Mouse (Mus musculus): Measurements from ENCODE around the gene Pusl1.
A peak's percentile ranks its signal among the peaks of the same experiment; 100 is the strongest.

Pusl1 gene

GRCm38 (mm10) chr4:155886330-155886729 lies 5.3 kb downstream of the Pusl1 start:
- DNase-seq (ENCODE audit: low read depth, low spot score), result no peak

- no peak for DNase-seq (ENCODE audit: low read depth, low spot score)
Observed at GRCm38 (mm10) chr4:155883587-155883986, 8.0 kb downstream of the Pusl1 start.

- DNase-seq (ENCODE audit: low read depth, low spot score), result no peak
Observed at GRCm38 (mm10) chr4:155871404-155871803, 20.2 kb downstream of the Pusl1 start.

- DNase-seq (ENCODE audit: low read depth, low spot score), result peak; percentile 93
Observed at GRCm38 (mm10) chr4:155869317-155870033, 22.1 kb downstream of the Pusl1 start, which contains the start of the genes Cptp and Ints11. Cptp (minus strand) TSS chr4:155869440. Ints11 (plus strand) TSS chr4:155869546.

DNA sequence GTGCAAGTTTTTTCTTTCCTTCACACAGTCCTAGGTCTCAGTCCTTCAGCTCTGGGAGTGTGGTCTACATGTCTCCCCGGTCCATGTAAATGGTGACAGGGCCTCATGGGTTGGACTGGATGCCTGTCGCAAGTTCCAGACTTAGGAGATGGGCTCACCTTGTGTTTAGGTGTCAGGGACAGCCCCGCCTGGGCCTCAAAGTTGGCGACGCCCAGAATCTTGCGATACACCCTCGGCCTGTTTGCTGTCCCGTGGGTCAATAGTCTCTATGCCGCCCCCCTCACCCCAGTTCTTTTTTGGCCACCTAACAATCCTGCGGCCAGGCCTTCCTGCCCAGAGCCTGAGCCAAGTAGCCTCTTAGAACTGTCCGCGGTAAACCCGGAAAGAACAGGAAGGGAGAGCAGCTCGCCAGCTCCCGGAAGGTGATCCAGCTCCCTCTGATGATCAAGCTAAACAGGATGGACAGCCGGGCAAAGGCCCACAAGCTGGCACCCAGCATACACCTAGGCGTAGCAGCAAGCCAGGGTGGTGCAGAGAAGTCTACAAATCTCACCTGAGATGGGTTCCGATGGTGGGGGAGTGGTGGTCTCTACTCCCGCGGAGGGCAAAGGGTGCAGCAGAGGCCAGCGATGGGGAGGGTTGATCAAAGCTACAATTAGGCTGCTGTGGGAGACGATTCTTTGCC lies 22.8 kb downstream of the Pusl1 start:
- DNase-seq (ENCODE audit: low read depth, low spot score), result no peak

- DNase-seq (ENCODE audit: low read depth, low spot score), result no peak
Observed at GRCm38 (mm10) chr4:155863001-155863400, 28.6 kb downstream of the Pusl1 start, which contains the start of gene Tas1r3. Tas1r3 (minus strand) TSS chr4:155863362.

DNA sequence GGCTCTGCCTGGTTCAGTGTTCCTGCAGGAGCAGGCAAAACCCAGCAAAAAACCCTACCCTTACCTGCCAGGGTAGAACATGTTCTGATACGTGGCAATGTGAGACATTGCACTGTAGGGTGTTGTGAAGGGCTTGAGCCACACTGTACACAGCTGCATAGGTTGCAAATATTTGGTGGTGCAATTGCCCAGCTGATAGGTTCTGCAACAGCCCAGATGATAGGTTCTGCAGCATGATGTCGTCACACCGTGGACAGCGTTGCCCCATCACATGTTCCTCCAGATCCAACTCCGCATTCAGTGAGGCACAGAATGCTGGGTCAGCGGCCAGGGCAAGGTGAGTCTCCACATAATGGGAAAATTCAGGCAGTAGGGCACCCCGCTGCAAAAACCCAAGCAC lies 29.8 kb downstream of the Pusl1 start:
- no peak for DNase-seq (ENCODE audit: low read depth, low spot score)

DNA sequence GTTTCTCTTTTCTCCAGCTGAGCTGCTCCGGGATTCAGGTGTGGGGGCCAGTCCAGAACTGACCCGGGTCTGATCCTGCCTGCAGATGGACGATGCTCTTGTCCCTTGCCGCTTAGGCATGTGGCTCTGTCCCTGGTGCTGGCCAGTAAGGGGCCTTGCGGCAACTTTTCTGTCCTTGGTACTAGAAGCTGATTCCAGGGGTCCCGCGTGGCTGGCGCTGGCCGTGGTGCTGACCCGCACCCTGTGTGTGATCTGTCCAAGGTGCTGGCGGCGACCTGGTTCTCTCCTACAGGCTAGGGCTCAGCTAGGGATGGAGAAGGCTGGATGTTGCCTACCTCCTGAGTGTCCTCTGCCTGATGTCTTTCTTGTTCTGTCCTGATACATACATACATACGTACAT lies 32.3 kb downstream of the Pusl1 start:
- peak; percentile 60 for DNase-seq (ENCODE audit: low read depth, low spot score)

- no peak for DNase-seq (ENCODE audit: low read depth, low spot score)
Observed at GRCm38 (mm10) chr4:155856881-155857280, 34.7 kb downstream of the Pusl1 start.

- DNase-seq (ENCODE audit: low read depth, low spot score), result no peak
Observed at GRCm38 (mm10) chr4:155856071-155856470, 35.5 kb downstream of the Pusl1 start.

- no peak for DNase-seq (ENCODE audit: low read depth, low spot score)
Observed at GRCm38 (mm10) chr4:155854991-155855390, 36.6 kb downstream of the Pusl1 start.

DNA sequence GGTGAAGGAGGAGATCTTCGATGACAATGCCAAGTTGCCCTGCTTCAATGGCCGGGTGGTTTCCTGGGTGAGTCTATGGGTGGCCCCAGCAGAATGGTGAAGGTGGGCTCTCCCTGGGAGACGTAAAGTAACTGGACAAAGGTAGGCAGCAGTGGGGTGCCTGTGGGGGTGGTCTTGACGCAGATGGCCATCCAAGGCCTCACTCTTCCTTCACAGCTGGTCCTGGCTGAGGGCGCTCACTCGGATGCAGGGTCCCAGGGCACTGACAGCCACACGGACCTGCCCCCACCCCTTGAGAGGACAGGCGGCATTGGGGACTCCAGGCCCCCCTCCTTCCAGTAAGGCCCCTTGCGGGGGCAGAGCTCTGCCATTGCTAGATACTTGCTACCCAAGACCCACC lies 38.2 kb downstream of the Pusl1 start:
- DNase-seq (ENCODE audit: low read depth, low spot score), result no peak

DNA sequence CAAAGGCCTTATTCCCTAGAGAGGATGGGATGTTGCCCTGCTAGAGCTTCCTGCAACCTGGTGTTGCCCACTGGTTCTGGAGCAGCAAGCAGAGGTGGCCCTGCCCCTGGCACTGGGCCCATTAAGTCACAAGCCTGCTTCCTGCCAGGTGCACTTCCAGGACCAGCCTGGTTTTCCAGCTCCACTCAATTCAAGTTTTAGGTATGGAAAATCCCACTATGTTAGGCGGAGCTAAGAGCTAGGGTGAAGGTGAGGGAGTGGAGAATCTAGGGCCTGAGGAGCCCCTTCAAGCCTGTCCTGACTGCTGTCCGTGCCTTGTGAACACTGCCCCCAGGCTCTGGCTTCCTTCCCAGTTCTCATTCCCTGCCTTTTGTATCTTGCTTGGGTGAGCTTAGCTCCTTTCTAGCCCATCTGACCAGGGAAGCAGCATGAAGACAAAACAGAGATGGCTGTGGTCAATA lies 39.6 kb downstream of the Pusl1 start:
- DNase-seq (ENCODE audit: low read depth, low spot score), result no peak

GRCm38 (mm10) chr4:155851368-155851767 lies 40.2 kb downstream of the Pusl1 start:
- DNase-seq (ENCODE audit: low read depth, low spot score), result no peak

DNA sequence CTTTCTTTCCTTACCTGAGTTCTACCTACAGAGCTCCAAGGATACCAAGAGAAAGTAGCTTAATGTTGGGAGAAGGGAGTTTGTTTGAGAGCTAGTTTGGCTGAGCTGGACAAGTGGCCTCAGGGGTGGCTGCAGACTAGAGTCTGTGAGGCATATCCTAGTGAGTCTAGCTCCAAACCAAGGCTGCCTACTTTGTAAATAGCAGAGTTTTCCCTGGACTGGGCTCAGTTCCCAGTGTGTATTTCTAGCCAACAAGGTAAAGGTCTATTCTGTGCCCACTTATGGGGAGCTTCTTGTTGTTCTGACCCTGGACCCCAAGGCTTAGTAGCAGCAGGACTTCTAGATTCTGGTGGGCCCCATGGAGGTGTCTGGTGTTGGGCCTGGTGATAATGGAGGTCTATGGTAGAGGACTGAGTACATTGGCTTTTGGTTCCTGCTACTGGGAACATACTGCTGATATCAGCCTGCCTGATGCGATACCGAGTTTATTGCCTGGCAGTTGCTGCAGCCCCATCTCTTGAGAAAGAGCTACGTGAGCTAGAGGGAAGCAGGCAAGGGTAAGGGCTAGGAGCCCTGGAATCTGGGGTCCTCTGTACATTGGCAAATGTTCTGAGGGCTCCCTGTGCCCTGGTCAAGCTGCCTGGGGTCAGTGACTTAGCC lies 41.7 kb downstream of the Pusl1 start:
- no peak for DNase-seq (ENCODE audit: low read depth, low spot score)

DNA sequence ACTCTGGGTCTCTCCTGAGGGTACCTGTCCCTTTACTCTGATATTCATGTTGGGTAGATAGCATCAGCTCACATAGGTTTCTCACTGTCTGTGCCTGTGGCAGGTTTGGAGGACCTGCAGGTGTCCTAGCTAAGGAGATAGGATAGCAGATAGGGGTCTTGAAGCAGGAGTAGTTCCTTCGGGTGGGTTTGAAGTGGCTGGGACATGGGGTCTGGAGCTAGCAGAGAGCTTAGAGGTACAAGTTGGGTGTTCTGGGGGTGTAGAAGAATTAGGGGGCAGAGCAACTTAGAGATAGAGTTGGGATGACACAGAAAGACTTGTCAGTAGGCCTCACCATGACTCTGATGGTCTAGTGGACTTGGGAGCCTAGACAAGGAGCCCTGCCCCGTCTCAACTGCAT lies 42.2 kb downstream of the Pusl1 start:
- DNase-seq (ENCODE audit: low read depth, low spot score), result no peak

GRCm38 (mm10) chr4:155848434-155849095 lies 43.0 kb downstream of the Pusl1 start:
- DNase-seq (ENCODE audit: low read depth, low spot score), result no peak

- no peak for DNase-seq (ENCODE audit: low read depth, low spot score)
Observed at GRCm38 (mm10) chr4:155847591-155848352, 43.8 kb downstream of the Pusl1 start.

DNA sequence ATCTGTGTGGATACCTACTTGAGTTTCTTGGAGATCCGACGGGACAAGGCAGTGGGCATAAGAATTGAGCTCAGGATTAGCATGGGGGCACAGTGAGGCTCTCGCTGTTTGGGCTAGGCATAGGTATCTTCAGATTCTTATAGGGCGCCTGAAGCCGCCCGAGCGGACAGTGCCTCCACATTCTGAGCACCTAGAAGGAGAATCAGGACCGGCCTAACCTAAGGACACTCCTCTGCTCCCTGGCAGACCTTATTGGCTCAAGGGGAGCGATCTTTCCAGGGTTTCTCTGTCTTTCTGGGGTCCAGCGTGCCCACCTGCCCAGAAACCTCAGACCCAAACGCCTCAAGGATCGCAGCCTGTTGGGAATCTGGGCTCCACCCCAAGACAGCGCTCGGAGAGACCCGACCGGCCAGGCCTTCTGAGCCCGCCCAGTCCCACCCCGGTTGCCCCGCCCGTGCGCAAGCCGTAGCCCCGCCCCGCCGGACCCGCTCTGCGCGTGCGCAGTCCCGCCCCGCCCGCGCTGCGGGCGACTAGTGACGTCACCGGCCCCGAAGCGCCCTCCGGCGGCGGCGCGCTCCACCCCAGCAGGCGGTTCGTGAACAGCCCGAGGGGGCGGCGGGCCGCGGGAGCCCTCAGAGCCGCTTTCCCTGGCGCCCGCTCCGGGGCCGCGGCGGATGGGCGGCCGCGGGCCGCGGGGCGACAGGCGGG lies 44.6 kb downstream of the Pusl1 start, which contains the start of gene Dvl1:
Gene Dvl1, plus strand, starts transcription at position 532 of the 708 bp plus-strand sequence.
- DNase-seq (ENCODE audit: low read depth, low spot score), result peak; percentile 83

DNA sequence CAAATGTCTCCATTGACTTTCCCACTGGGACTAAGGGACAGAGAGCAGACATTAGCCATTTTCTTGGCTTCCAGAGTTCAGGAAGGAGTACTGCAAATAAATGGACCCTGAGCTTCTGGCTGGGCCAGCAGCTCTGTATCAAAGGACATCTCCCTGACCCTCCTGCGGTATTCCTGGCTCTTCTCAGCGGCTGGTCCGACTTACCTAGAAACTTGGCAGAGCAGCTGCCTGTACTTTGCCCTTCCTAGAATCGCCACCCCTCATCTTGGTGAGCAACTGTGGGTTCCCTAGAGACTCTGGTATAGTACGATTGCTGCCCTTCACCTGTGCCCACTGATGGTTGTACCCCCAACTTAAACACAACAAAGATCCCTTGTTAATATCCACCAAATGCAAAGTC lies 48.4 kb downstream of the Pusl1 start:
- no peak for DNase-seq (ENCODE audit: low read depth, low spot score)

Data from embryo, embryonic 11.5 days (tissue).